Mouse (Mus musculus) monocyte, adult 5-6 weeks (primary cell): ENCODE measurements at regions not wholly inside any gene's neighbourhood (a gene's known extent, or its start where the extent isn't known, plus 50 kb on each side); places are given as distances from the start of the nearest gene placed in this dataset.

Source experiments
- ATAC-seq: fragments of 153-309, 156-312 bp; replicated peaks from 2 replicates; pipeline ENCODE4 v1.8.0; 2017; ENCODE audit warnings: mild to moderate bottlenecking; ENCODE audit not compliant: low TSS enrichment, insufficient number of reproducible peaks, severe bottlenecking, poor library complexity, low FRiP score

GRCm38 (mm10) chr10:19192971-19193758, 163.2 kb upstream of the Olig3 start:
- no peak for ATAC-seq

GRCm38 (mm10) chr10:19192221-19192620, 164.1 kb upstream of the Olig3 start:
- ATAC-seq = no peak

- no peak for ATAC-seq
These were observed 168.1 kb upstream of the Olig3 start for GRCm38 (mm10) chr10:19188082-19188742.

- no peak for ATAC-seq
These were observed 168.6 kb upstream of the Olig3 start for GRCm38 (mm10) chr10:19187716-19188081.

- ATAC-seq = peak; percentile 52; the same call in 1 of the 2 replicates
These were observed 169.2 kb upstream of the Olig3 start for GRCm38 (mm10) chr10:19187084-19187615.

GRCm38 (mm10) chr10:19185790-19186581, 170.3 kb upstream of the Olig3 start:
- ATAC-seq = peak; percentile 71

- ATAC-seq = 0 out of 2 replicates have a peak, but pooled peaks have one; percentile 22
These were observed 169.4 kb upstream of the Tnfaip3 start for GRCm38 (mm10) chr10:19184886-19185285.

- no peak for ATAC-seq
These were observed 162.4 kb upstream of the Tnfaip3 start for GRCm38 (mm10) chr10:19177895-19178294.

GRCm38 (mm10) chr10:19177414-19177813, 162.0 kb upstream of the Tnfaip3 start:
- ATAC-seq = no peak

GRCm38 (mm10) chr10:19176249-19176648, 160.8 kb upstream of the Tnfaip3 start:
- no peak for ATAC-seq

- ATAC-seq = peak; percentile 56
These were observed 156.4 kb upstream of the Tnfaip3 start for GRCm38 (mm10) chr10:19171834-19172233.

GRCm38 (mm10) chr10:19170596-19170995, 155.1 kb upstream of the Tnfaip3 start:
- ATAC-seq = peak; percentile 76; the same call in 1 of the 2 replicates

- ATAC-seq = no peak
These were observed 153.8 kb upstream of the Tnfaip3 start for GRCm38 (mm10) chr10:19169272-19169671.

- ATAC-seq = no peak
These were observed 152.9 kb upstream of the Tnfaip3 start for GRCm38 (mm10) chr10:19168362-19168761.

- ATAC-seq = peak; percentile 34; the same call in 1 of the 2 replicates
These were observed 152.3 kb upstream of the Tnfaip3 start for GRCm38 (mm10) chr10:19167641-19168271.

GRCm38 (mm10) chr10:19167101-19167500, 151.6 kb upstream of the Tnfaip3 start:
- no peak for ATAC-seq

GRCm38 (mm10) chr10:19162104-19162503, 146.6 kb upstream of the Tnfaip3 start:
- ATAC-seq = no peak

GRCm38 (mm10) chr10:19161149-19161548, 145.7 kb upstream of the Tnfaip3 start:
- no peak for ATAC-seq

GRCm38 (mm10) chr10:19154041-19154440, 138.6 kb upstream of the Tnfaip3 start:
- ATAC-seq = no peak
